Mouse (Mus musculus): ENCODE results near the gene Unc50.

DNA sequence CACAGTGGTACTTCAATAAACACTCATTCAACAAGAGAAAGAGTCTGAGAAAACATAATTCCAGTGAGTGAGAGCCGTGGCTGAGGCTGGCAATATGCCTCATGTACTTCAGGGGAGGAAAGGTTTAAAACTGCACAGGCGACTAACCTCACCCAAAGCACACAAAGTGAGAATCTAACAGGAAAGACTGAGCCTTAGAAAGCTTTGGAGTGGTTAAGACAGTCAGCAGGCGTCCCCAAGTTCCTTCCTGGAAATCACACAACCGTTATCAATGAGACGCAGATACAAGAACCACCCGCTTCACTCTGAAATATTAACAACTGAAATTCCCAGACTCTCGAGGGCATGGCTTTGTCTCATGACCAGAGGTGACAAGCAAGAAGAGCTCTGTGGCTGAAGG is 48.5 kb downstream of the Unc50 start:
- TF ChIP-seq CTCF (IDR thresholded peaks at IDR 0.05 in 2 of 3, conservative IDR thresholded peaks at IDR 0.05 in 1 of 3; ENCODE audit: control insufficient read depth in 1 of 3, insufficient read depth in 1 of 3, low read depth in 2 of 3, low read length in 3 of 3, poor library complexity in 1 of 3, severe bottlenecking in 1 of 3) (no peak), TCF12 (IDR thresholded peaks at IDR 0.05; ENCODE audit: low read depth, low read length) (peak; percentile 80), EP300 (IDR thresholded peaks at IDR 0.05; ENCODE audit: low read depth in 1 of 2, low read length in 2 of 2) (peak; percentile 73 to 89), POLR2A (IDR thresholded peaks at IDR 0.05; ENCODE audit: control insufficient read depth in 1 of 2, insufficient read depth in 1 of 2, low read depth in 1 of 2, low read length in 2 of 2, poor library complexity in 1 of 2) (peak in 1 of 2 experiments; percentile 51; a peak in 1 of 4 replicates), USF2 (IDR thresholded peaks at IDR 0.05; ENCODE audit: borderline replicate concordance in 1 of 2, insufficient read depth in 1 of 2, low read depth in 1 of 2, low read length in 2 of 2) (no peak), BHLHE40 (IDR thresholded peaks at IDR 0.05; ENCODE audit: borderline replicate concordance, low read depth, low read length) (no peak), NRF1 (IDR thresholded peaks at IDR 0.05; ENCODE audit: insufficient read depth, low read depth, low read length, poor library complexity, severe bottlenecking) (no peak)

Data from MEL (cell line).